Mouse (Mus musculus) embryonic fibroblast, embryonic 13.5 days (primary cell): ENCODE results near the gene Gm2016.
"Not testable (repeated sequence)": the region's sequence is repeated elsewhere in the genome, so short reads cannot be mapped to it uniquely, and the experiment has no call there.

Experiments used
- CTCF ChIP-seq: IDR thresholded peaks from 2 replicates; pipeline ENCODE4 v1.5.1; 2011; ENCODE audit warnings: mild to moderate bottlenecking, control low read depth, low read length, moderate library complexity, borderline replicate concordance; ENCODE audit not compliant: insufficient read depth
- POLR2A ChIP-seq: IDR thresholded peaks from 2 replicates; pipeline ENCODE4 v1.6.1; 2011; ENCODE audit warnings: low read depth, mild to moderate bottlenecking, control low read depth, low read length, moderate library complexity

DNA sequence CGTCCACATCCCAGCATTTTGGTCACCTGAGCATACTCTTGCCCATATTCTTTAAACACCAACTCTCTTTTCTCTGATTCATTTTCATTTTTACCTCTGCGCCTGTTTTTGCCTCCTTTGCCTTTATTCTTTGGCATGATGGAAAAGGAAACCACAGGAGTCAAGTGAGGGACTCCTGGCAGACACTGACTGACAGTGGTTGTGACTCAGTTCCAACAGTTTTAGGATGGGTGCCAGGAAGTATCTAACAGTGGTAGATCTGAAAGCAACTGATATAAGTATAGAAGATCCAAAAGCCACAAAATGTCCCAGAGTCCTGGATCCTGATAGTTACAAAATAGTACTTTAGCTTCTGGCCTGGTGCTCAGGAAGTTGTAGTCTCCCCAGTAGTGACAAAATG is 45.8 kb downstream of the Gm2016 start, which contains the start of gene Gm2035:
- TF ChIP-seq CTCF, POLR2A: not testable (repeated sequence)
